Mouse (Mus musculus): ENCODE results near the gene Hcfc2.

Hcfc2 gene

GRCm38 (mm10) chr10:82771595-82772170 lies 75.7 kb downstream of the Hcfc2 start:
- DNase-seq (ENCODE audit: low spot score in 2 of 2) = no peak

- no peak for DNase-seq (ENCODE audit: low spot score in 2 of 2)
These were observed 78.9 kb downstream of the Hcfc2 start for GRCm38 (mm10) chr10:82774841-82775240.

GRCm38 (mm10) chr10:82777075-82777474 lies 81.1 kb downstream of the Hcfc2 start:
- DNase-seq (ENCODE audit: low spot score in 2 of 2) = no peak

GRCm38 (mm10) chr10:82777886-82778285 lies 81.9 kb downstream of the Hcfc2 start:
- DNase-seq (ENCODE audit: low spot score in 2 of 2) = no peak

GRCm38 (mm10) chr10:82778791-82779549 lies 83.0 kb downstream of the Hcfc2 start:
- DNase-seq (ENCODE audit: low spot score in 2 of 2) = no peak

- DNase-seq (ENCODE audit: low spot score in 2 of 2) = no peak
These were observed 83.9 kb downstream of the Hcfc2 start for GRCm38 (mm10) chr10:82779831-82780230.

- DNase-seq (ENCODE audit: low spot score in 2 of 2) = no peak
These were observed 84.4 kb downstream of the Hcfc2 start for GRCm38 (mm10) chr10:82780322-82780721.

- no peak for DNase-seq (ENCODE audit: low spot score in 2 of 2)
These were observed 84.9 kb downstream of the Hcfc2 start for GRCm38 (mm10) chr10:82780816-82781215.

- DNase-seq (ENCODE audit: low spot score in 2 of 2) = no peak
These were observed 86.5 kb downstream of the Hcfc2 start for GRCm38 (mm10) chr10:82782472-82782871.

GRCm38 (mm10) chr10:82789181-82789580 lies 93.2 kb downstream of the Hcfc2 start:
- DNase-seq (ENCODE audit: low spot score in 2 of 2) = no peak

GRCm38 (mm10) chr10:82790504-82790903 lies 94.5 kb downstream of the Hcfc2 start:
- DNase-seq (ENCODE audit: low spot score in 2 of 2) = no peak

GRCm38 (mm10) chr10:82791713-82792112 lies 95.8 kb downstream of the Hcfc2 start:
- no peak for DNase-seq (ENCODE audit: low spot score in 2 of 2)

All from right cerebral cortex, adult 2 months (tissue).